Mouse (Mus musculus) kidney, embryonic 15.5 days (tissue): Measurements from ENCODE around the gene Ankrd33b. TPM values are rescaled to one million over a fixed set of nuclear protein-coding genes. Genes with fewer than 3 reads are reported as not detected.

Experiments used
- ATAC-seq: fragments of 200-750 bp; cut with Nextera tagmentation; replicated peaks from 2 replicates; pipeline ENCODE4 v1.8.0; 2017; ENCODE audit warnings: moderate TSS enrichment; ENCODE audit not compliant: low FRiP score
- H3K27ac ChIP-seq: fragments of 300-500 bp; sonication (generic); 2 replicates; pipeline ENCODE4 v1.5.1; 2015; ENCODE audit warnings: mild to moderate bottlenecking, inconsistent platforms
- H3K27me3 ChIP-seq: fragments of 300-500 bp; sonication (generic); 2 replicates; pipeline ENCODE4 v1.6.1; 2015; ENCODE audit warnings: inconsistent platforms
- H3K36me3 ChIP-seq: fragments of 300-500 bp; sonication (generic); 2 replicates; pipeline ENCODE4 v1.6.1; 2015; ENCODE audit warnings: inconsistent platforms
- H3K4me1 ChIP-seq: fragments of 300-500 bp; sonication (generic); 2 replicates; pipeline ENCODE4 v1.6.1; 2015; ENCODE audit warnings: inconsistent platforms
- H3K4me2 ChIP-seq: fragments of 300-500 bp; sonication (generic); 2 replicates; pipeline ENCODE4 v1.6.1; 2015; ENCODE audit warnings: moderate library complexity, mild to moderate bottlenecking, inconsistent platforms
- H3K4me3 ChIP-seq: fragments of 300-500 bp; sonication (generic); replicated peaks from 2 replicates; pipeline ENCODE4 v1.5.1; 2015; ENCODE audit warnings: mild to moderate bottlenecking, inconsistent platforms
- H3K9ac ChIP-seq: fragments of 300-500 bp; sonication (generic); 2 replicates; pipeline ENCODE4 v1.6.1; 2015; ENCODE audit warnings: mild to moderate bottlenecking, inconsistent platforms
- H3K9me3 ChIP-seq: fragments of 300-500 bp; sonication (generic); replicated peaks from 2 replicates; pipeline ENCODE4 v1.6.1; 2016; ENCODE audit warnings: inconsistent platforms
- WGBS: fragments of 180-500 bp; shearing (Covaris S2); methylation state at CpG from one replicate; pipeline ENCODE4 v1.1.7; 2015; ENCODE audit warnings: mixed read lengths; 5-methylcytosine and 5-hydroxymethylcytosine counted together
- polyA plus RNA-seq: library from polyadenylated mRNA; unstranded; fragments of >200 nt; fragmentation: Nextera tagmentation; extraction: Ambion mirVana; gene quantifications from 2 replicates; pipeline ENCODE4 v1.2.1, GENCODE M21; 2015

The Ankrd33b gene
- polyA plus RNA-seq, 1 experiment from 2014 or later: 6.2 TPM

- Histone ChIP-seq H3K4me1 (0 out of 2 replicates have a peak, but pooled peaks cover 2% of the 10 kb centered on the region), H3K4me3 (no peak overlapping the region), H3K27ac (no peak overlapping the region), H3K36me3 (no peaks in the 10 kb centered on the region), H3K4me2 (no peak overlapping the region), H3K27me3 (no peaks in the 10 kb centered on the region), H3K9ac (no peak overlapping the region), H3K9me3 (no peaks in the 10 kb centered on the region)
- WGBS: 75% methylated on average over 3 of the region's 3 CpGs
- no peak for ATAC-seq
Measured at GRCm38 (mm10) chr15:31397379-31397778, 29.9 kb upstream of the Ankrd33b start.

- Histone ChIP-seq H3K9ac (no peak overlapping the region), H3K4me3 (no peak overlapping the region), H3K4me2 (no peak overlapping the region), H3K9me3 (no peaks in the 10 kb centered on the region), H3K36me3 (no peaks in the 10 kb centered on the region), H3K27me3 (no peaks in the 10 kb centered on the region), H3K4me1 (0 out of 2 replicates have a peak, but pooled peaks cover 2% of the 10 kb centered on the region), H3K27ac (no peak overlapping the region)
- ATAC-seq: no peak
- WGBS: 60% methylated on average over 5 of the region's 5 CpGs
Measured at GRCm38 (mm10) chr15:31396755-31397154, 29.2 kb upstream of the Ankrd33b start.

- Histone ChIP-seq H3K4me3 (no peak overlapping the region), H3K4me2 (no peak overlapping the region), H3K27me3 (no peaks in the 10 kb centered on the region), H3K9me3 (no peaks in the 10 kb centered on the region), H3K36me3 (no peaks in the 10 kb centered on the region), H3K9ac (no peak overlapping the region), H3K4me1 (0 out of 2 replicates have a peak, but pooled peaks cover 2% of the 10 kb centered on the region), H3K27ac (0 out of 2 replicates have a peak overlapping the region, but pooled peaks have one; percentile 4)
- WGBS: 73% methylated on average over 4 of the region's 4 CpGs
- no peak for ATAC-seq
Measured at GRCm38 (mm10) chr15:31395986-31396385, 28.5 kb upstream of the Ankrd33b start.

- 82% methylated on average over 6 of the region's 6 CpGs for WGBS
- no peak overlapping the region for H3K9ac ChIP-seq
Measured at GRCm38 (mm10) chr15:31393402-31393801, 25.9 kb upstream of the Ankrd33b start.

GRCm38 (mm10) chr15:31392705-31393104 lies 25.2 kb upstream of the Ankrd33b start:
- ATAC-seq: peak; percentile 66; the same call in 1 of the 2 replicates
- Histone ChIP-seq H3K4me3 (no peak overlapping the region), H3K36me3 (no peaks in the 10 kb centered on the region), H3K27ac (no peak overlapping the region), H3K4me1 (0 out of 2 replicates have a peak, but pooled peaks cover 2% of the 10 kb centered on the region), H3K9me3 (no peaks in the 10 kb centered on the region), H3K4me2 (no peak overlapping the region), H3K27me3 (no peaks in the 10 kb centered on the region), H3K9ac (no peak overlapping the region)
- 44% methylated on average over 7 of the region's 7 CpGs for WGBS

More at GRCm38 (mm10) chr15:31393402-31393801, 25.9 kb upstream of the Ankrd33b start:
- H3K27me3 ChIP-seq: no peaks in the 10 kb centered on the region
- no peaks in the 10 kb centered on the region for H3K36me3 ChIP-seq
- H3K4me3 ChIP-seq: no peak overlapping the region
- no peak overlapping the region for H3K4me2 ChIP-seq
- ATAC-seq: no peak
- H3K27ac ChIP-seq: no peak overlapping the region
- 0 out of 2 replicates have a peak, but pooled peaks cover 2% of the 10 kb centered on the region for H3K4me1 ChIP-seq
- H3K9me3 ChIP-seq: no peaks in the 10 kb centered on the region

GRCm38 (mm10) chr15:31392135-31392534 lies 24.6 kb upstream of the Ankrd33b start:
- Histone ChIP-seq H3K27me3 (no peaks in the 10 kb centered on the region), H3K36me3 (no peaks in the 10 kb centered on the region), H3K27ac (no peak overlapping the region), H3K4me2 (no peak overlapping the region), H3K9me3 (no peaks in the 10 kb centered on the region), H3K4me1 (0 out of 2 replicates have a peak, but pooled peaks cover 2% of the 10 kb centered on the region), H3K4me3 (no peak overlapping the region), H3K9ac (no peak overlapping the region)
- 87% methylated on average over 4 of the region's 4 CpGs for WGBS
- ATAC-seq: no peak

- H3K27ac ChIP-seq: peak overlapping the region; percentile 41; the same call in 1 of the 2 replicates
- ATAC-seq: peak; percentile 74
Measured at GRCm38 (mm10) chr15:31381936-31382468, 14.5 kb upstream of the Ankrd33b start.

GRCm38 (mm10) chr15:31379471-31379870 lies 11.9 kb upstream of the Ankrd33b start:
- Histone ChIP-seq H3K4me2 (no peak overlapping the region), H3K9ac (no peak overlapping the region), H3K27me3 (peaks cover 3% of the 10 kb centered on the region; the same call in 1 of the 2 replicates), H3K9me3 (no peaks in the 10 kb centered on the region), H3K4me1 (peaks cover 14% of the 10 kb centered on the region), H3K4me3 (no peak overlapping the region), H3K27ac (no peak overlapping the region), H3K36me3 (no peaks in the 10 kb centered on the region)
- no peak for ATAC-seq
- WGBS: 88% methylated on average over 3 of the region's 3 CpGs

More at GRCm38 (mm10) chr15:31381936-31382468, 14.5 kb upstream of the Ankrd33b start:
- Histone ChIP-seq H3K4me3 (no peak overlapping the region), H3K4me1 (peaks cover 9% of the 10 kb centered on the region), H3K36me3 (no peaks in the 10 kb centered on the region), H3K27me3 (peaks cover under 1% of the 10 kb centered on the region; the same call in 1 of the 2 replicates), H3K9ac (no peak overlapping the region), H3K9me3 (no peaks in the 10 kb centered on the region), H3K4me2 (peak overlapping the region; percentile 23; the same call in 1 of the 2 replicates)
- WGBS: 30% methylated on average over 11 of the region's 11 CpGs

- H3K27me3 ChIP-seq: peaks cover 3% of the 10 kb centered on the region
- peaks cover 5% of the 10 kb centered on the region; the same call in 1 of the 2 replicates for H3K4me1 ChIP-seq
- ATAC-seq: peak; percentile 66; the same call in 1 of the 2 replicates
- H3K4me2 ChIP-seq: no peak overlapping the region
- no peak overlapping the region for H3K4me3 ChIP-seq
- no peak overlapping the region for H3K9ac ChIP-seq
- H3K27ac ChIP-seq: no peak overlapping the region
- 8% methylated on average over 4 of the region's 4 CpGs for WGBS
- H3K36me3 ChIP-seq: no peaks in the 10 kb centered on the region
- H3K9me3 ChIP-seq: no peaks in the 10 kb centered on the region
Measured at GRCm38 (mm10) chr15:31375212-31375611, 7.7 kb upstream of the Ankrd33b start.

GRCm38 (mm10) chr15:31369125-31369612 lies 1.6 kb upstream of the Ankrd33b start:
- no peak overlapping the region for H3K9ac ChIP-seq
- H3K4me1 ChIP-seq: peaks cover 44% of the 10 kb centered on the region
- no peak overlapping the region for H3K27ac ChIP-seq
- no peak overlapping the region for H3K4me2 ChIP-seq
- ATAC-seq: no peak
- no peaks in the 10 kb centered on the region for H3K9me3 ChIP-seq
- no peaks in the 10 kb centered on the region for H3K36me3 ChIP-seq
- 7% methylated on average over 12 of the region's 12 CpGs for WGBS
- peaks cover 55% of the 10 kb centered on the region for H3K27me3 ChIP-seq
- no peak overlapping the region for H3K4me3 ChIP-seq

GRCm38 (mm10) chr15:31368556-31368955 lies 1.0 kb upstream of the Ankrd33b start:
- peak overlapping the region; percentile 100 for H3K4me2 ChIP-seq
- 19% methylated on average over 8 of the region's 8 CpGs for WGBS

GRCm38 (mm10) chr15:31366596-31367480 lies 688 bp downstream of the Ankrd33b start:
- Histone ChIP-seq H3K4me3 (peak overlapping the region; percentile 69), H3K9ac (peak overlapping the region; percentile 61), H3K4me1 (peaks cover 44% of the 10 kb centered on the region), H3K4me2 (peak overlapping the region; percentile 100), H3K27ac (no peak overlapping the region), H3K9me3 (no peaks in the 10 kb centered on the region), H3K27me3 (peaks cover 67% of the 10 kb centered on the region), H3K36me3 (no peaks in the 10 kb centered on the region)
- WGBS: under 1% methylated on average over 72 of the region's 72 CpGs
- ATAC-seq: peak; percentile 30

More at GRCm38 (mm10) chr15:31368556-31368955, 1.0 kb upstream of the Ankrd33b start:
- H3K27ac ChIP-seq: no peak overlapping the region
- no peaks in the 10 kb centered on the region for H3K36me3 ChIP-seq
- H3K4me3 ChIP-seq: no peak overlapping the region; the same call in 1 of the 2 replicates
- no peaks in the 10 kb centered on the region for H3K9me3 ChIP-seq
- H3K9ac ChIP-seq: no peak overlapping the region
- no peak for ATAC-seq
- peaks cover 61% of the 10 kb centered on the region for H3K27me3 ChIP-seq
- H3K4me1 ChIP-seq: peaks cover 44% of the 10 kb centered on the region
